In the genomic region with DNA sequence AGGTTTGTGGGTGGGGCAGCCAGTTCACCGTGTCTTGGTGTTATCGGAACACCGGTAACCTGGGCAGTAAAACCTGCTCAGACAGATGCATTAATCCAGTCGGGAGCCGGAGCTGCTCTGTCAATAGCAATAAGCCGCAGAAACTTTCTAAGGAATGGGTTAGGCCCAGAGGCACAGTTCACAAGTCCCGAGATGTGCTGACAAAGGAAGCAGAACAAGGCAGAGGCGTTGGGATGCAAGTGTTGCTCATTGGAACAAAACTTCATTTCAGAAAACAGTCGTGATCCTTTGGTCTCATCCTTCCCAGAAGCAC, we compare ENCODE assay signal across 9 mouse cellular contexts. TPM values are rescaled to one million over a fixed set of nuclear protein-coding genes. Genes with fewer than 3 reads are reported as not detected.
DNase-seq lines count a peak whose midpoint lies in the region; ATAC-seq and TF ChIP-seq lines count a peak whose summit lies in the region.
"Had no signal": no experiment of that assay in that cellular context is flagged by ENCODE, and none has a peak within 500 bp of the region (broad histone marks: within the 10 kb centered on the region; RNA-seq: fewer than 3 reads in every experiment).

No protein-coding gene starts in this region.

- WGBS in heart, embryonic 12.5 days, result 4% methylated on average over 9 of the region's 9 CpGs
- 2% methylated on average over 9 of the region's 9 CpGs for WGBS in forebrain, embryonic 16.5 days
- 4% methylated on average over 9 of the region's 9 CpGs for WGBS in liver, postnatal 0 days (ENCODE audit: insufficient replicate concordance)

- peak overlapping the region; percentile 31; the same call in 1 of the 2 replicates for H3K27ac ChIP-seq in heart, embryonic 12.5 days (ENCODE audit: poor library complexity, severe bottlenecking)
- peak overlapping the region; percentile 80 for H3K27ac ChIP-seq in forebrain, embryonic 16.5 days (ENCODE audit: low read length)
- peak overlapping the region; percentile 74; the same call in 1 of the 2 replicates for H3K27ac ChIP-seq in liver, postnatal 0 days (ENCODE audit: low read depth)

- ATAC-seq in heart, embryonic 12.5 days (ENCODE audit: insufficient number of reproducible peaks, low FRiP score), result no peak
- ATAC-seq in forebrain, embryonic 16.5 days, result no peak
- ATAC-seq in liver, postnatal 0 days, result no peak

- peak overlapping the region; percentile 85 for H3K9ac ChIP-seq in heart, embryonic 12.5 days
- H3K9ac ChIP-seq in forebrain, embryonic 16.5 days (replicated peaks; ENCODE audit: low read depth, low read length), result peak overlapping the region; percentile 82
- H3K9ac ChIP-seq in liver, postnatal 0 days (replicated peaks), result peak overlapping the region; percentile 65

- peak overlapping the region; percentile 92 for H3K4me2 ChIP-seq in heart, embryonic 12.5 days
- H3K4me2 ChIP-seq in forebrain, embryonic 16.5 days (ENCODE audit: low read length), result peak overlapping the region; percentile 99
- peak overlapping the region; percentile 91 for H3K4me2 ChIP-seq in liver, postnatal 0 days (ENCODE audit: low read depth, low read length)

- H3K4me3 ChIP-seq in heart, embryonic 12.5 days, result peak overlapping the region; percentile 69
- H3K4me3 ChIP-seq in forebrain, embryonic 16.5 days (replicated peaks; ENCODE audit: low read length), result peak overlapping the region; percentile 68
- H3K4me3 ChIP-seq in liver, postnatal 0 days (ENCODE audit: low read depth, low read length), result peak overlapping the region; percentile 59

- no peaks in the 10 kb centered on the region for H3K27me3 ChIP-seq in heart, embryonic 12.5 days (replicated peaks)
- H3K27me3 ChIP-seq in forebrain, embryonic 16.5 days (replicated peaks; ENCODE audit: control insufficient read depth, insufficient read depth, low read length), result 0 out of 2 replicates have a peak, but pooled peaks cover 5% of the 10 kb centered on the region
- H3K27me3 ChIP-seq in liver, postnatal 0 days (ENCODE audit: insufficient read depth, low read length), result peaks cover 16% of the 10 kb centered on the region; the same call in 1 of the 2 replicates

- H3K36me3 ChIP-seq in heart, embryonic 12.5 days, result no peaks in the 10 kb centered on the region
- no peaks in the 10 kb centered on the region for H3K36me3 ChIP-seq in forebrain, embryonic 16.5 days (ENCODE audit: control insufficient read depth, insufficient read depth)
- no peaks in the 10 kb centered on the region for H3K36me3 ChIP-seq in liver, postnatal 0 days (replicated peaks; ENCODE audit: insufficient read depth, low read length)
- H3K36me3 ChIP-seq: G1E had no signal

- no peak for TF ChIP-seq CTCF in liver, postnatal 0 days (IDR thresholded peaks at IDR 0.05; ENCODE audit: low read depth)

- no peak for DNase-seq in heart, adult 9 months (ENCODE audit: low spot score in 2 of 2)
- peak; percentile 52 for DNase-seq in ES-CJ7 (ENCODE audit: low read depth, low spot score)
- no peak for DNase-seq in liver, postnatal 0 days
- DNase-seq in layer of hippocampus, adult 9-11 months, result no peak
- no peak for DNase-seq in cerebellum, adult 9-10 months
- no peak for DNase-seq in urinary bladder, postnatal 25 days (ENCODE audit: low spot score)

- no peak for TF ChIP-seq EP300 in liver, postnatal 0 days (IDR thresholded peaks at IDR 0.05; ENCODE audit: low read depth)

- H3K4me1 ChIP-seq in heart, embryonic 12.5 days (replicated peaks), result 0 out of 2 replicates have a peak, but pooled peaks cover 3% of the 10 kb centered on the region
- peaks cover 23% of the 10 kb centered on the region for H3K4me1 ChIP-seq in forebrain, embryonic 16.5 days (replicated peaks; ENCODE audit: control insufficient read depth, insufficient read depth, low read length)
- H3K4me1 ChIP-seq in liver, postnatal 0 days (ENCODE audit: insufficient read depth), result 0 out of 2 replicates have a peak, but pooled peaks cover 9% of the 10 kb centered on the region

- H3K9me3 ChIP-seq in heart, embryonic 12.5 days (replicated peaks), result no peaks in the 10 kb centered on the region
- H3K9me3 ChIP-seq in forebrain, embryonic 16.5 days (ENCODE audit: control insufficient read depth, low read length), result no peaks in the 10 kb centered on the region
- H3K9me3 ChIP-seq in liver, postnatal 0 days (ENCODE audit: low read length), result no peaks in the 10 kb centered on the region
- H3K9me3 ChIP-seq: G1E had no signal

RNA-seq across cellular contexts. Expression of a gene that starts 6.5 kb away (rescaled TPM):
- polyA plus RNA-seq in heart, embryonic 12.5 days (2016; fragmentation: Nextera tagmentation; extraction: Ambion mirVana), result 6.5 and 6.9 TPM in 2 replicates
- 7.0 and 7.9 TPM in 2 replicates for polyA plus RNA-seq in forebrain, embryonic 16.5 days (2015; fragmentation: Nextera tagmentation; extraction: Ambion mirVana)
- 1.0 TPM in 2 replicates for polyA plus RNA-seq in liver, postnatal 0 days (2015; fragmentation: Nextera tagmentation; extraction: Ambion mirVana)
- polyA plus RNA-seq: G1E had no signal
